Mouse (Mus musculus) heart, embryonic 16.5 days (tissue): ENCODE results near the gene Sipa1l2. TPM values are rescaled to one million over a fixed set of nuclear protein-coding genes. Genes with fewer than 3 reads are reported as not detected.

Experiments
- ATAC-seq: fragments of 200-750 bp; cut with Nextera tagmentation; replicated peaks from 2 replicates; pipeline ENCODE4 v1.8.0; 2017; ENCODE audit warnings: moderate number of reproducible peaks; ENCODE audit not compliant: insufficient read depth, low FRiP score; ENCODE audit errors: extremely low read depth
- H3K27ac ChIP-seq: fragments of 300-500 bp; sonication (generic); 2 replicates; pipeline ENCODE4 v1.5.1; 2014; ENCODE audit warnings: mild to moderate bottlenecking, low read length, control low read depth, moderate library complexity
- H3K27me3 ChIP-seq: fragments of 300-500 bp; sonication (generic); 2 replicates; pipeline ENCODE4 v1.6.1; 2014; ENCODE audit warnings: low read length, mixed read lengths; ENCODE audit not compliant: control insufficient read depth, insufficient read depth
- H3K36me3 ChIP-seq: fragments of 300-500 bp; sonication (generic); 2 replicates; pipeline ENCODE4 v1.6.1; 2014; ENCODE audit not compliant: control insufficient read depth, insufficient read depth
- H3K4me1 ChIP-seq: fragments of 300-500 bp; sonication (generic); 2 replicates; pipeline ENCODE4 v1.6.1; 2014; ENCODE audit warnings: low read length, mixed read lengths; ENCODE audit not compliant: control insufficient read depth, insufficient read depth
- H3K4me2 ChIP-seq: fragments of 300-500 bp; sonication (generic); 2 replicates; pipeline ENCODE4 v1.6.1; 2014; ENCODE audit warnings: low read depth, mild to moderate bottlenecking, control low read depth, low read length
- H3K4me3 ChIP-seq: fragments of 300-500 bp; sonication (generic); 2 replicates; pipeline ENCODE4 v1.5.1; 2014; ENCODE audit warnings: mild to moderate bottlenecking, control low read depth, low read length
- H3K9ac ChIP-seq: fragments of 300-500 bp; sonication (generic); 2 replicates; pipeline ENCODE4 v1.6.1; 2014; ENCODE audit warnings: low read length, control low read depth
- H3K9me3 ChIP-seq: fragments of 300-500 bp; sonication (generic); replicated peaks from 2 replicates; pipeline ENCODE4 v1.6.1; 2016; ENCODE audit warnings: low read length; ENCODE audit not compliant: control insufficient read depth
- WGBS: fragments of 180-500 bp; shearing (Covaris S2); extraction: QIAGEN DNeasy Blood & Tissue Kit; methylation state at CpG from one replicate; pipeline ENCODE4 v1.1.7; 2014; 5-methylcytosine and 5-hydroxymethylcytosine counted together
- polyA plus RNA-seq: library from polyadenylated mRNA; unstranded; fragments of >200 nt; fragmentation: Nextera tagmentation; extraction: Ambion mirVana; gene quantifications from 2 replicates; pipeline ENCODE4 v1.2.1, GENCODE M21; 2015

Sipa1l2 gene
- polyA plus RNA-seq, 1 experiment from 2014 or later, result 19.9 TPM

DNA sequence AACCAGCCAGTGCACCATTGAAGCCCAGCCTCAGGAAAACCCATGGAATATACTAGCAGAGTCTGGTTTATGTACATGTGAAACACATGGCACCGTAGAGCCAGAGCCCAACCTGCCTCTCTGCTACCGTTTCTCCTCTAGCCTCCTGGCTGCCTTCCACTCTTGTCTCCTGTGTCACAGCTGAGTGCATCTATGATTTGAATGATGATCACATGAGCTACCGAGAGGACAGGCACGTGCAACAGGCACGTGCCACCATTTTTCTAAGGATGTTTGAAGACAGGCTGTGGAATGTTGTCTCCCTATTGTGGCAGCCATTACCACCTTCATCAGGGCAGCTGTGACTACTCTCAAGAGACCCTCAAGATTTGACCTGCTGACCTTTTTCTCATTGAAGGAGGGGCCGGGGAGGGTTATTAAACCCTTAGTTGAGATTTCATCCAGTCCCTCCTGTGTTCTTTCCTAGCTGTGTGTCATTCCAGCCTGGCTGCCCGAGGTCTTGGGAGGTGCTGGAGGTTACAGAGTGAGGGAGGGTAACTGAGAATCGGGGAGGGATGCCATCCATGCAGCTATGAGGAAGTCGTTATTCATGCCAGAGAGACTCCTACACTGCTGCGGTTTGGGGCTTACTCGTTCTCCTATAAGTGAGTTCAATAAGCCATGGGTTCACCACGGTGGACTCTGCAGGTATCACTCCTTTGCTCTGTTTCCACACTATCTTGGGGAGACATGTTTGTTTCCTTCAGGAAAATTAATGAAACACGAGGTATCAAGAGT lies 181.0 kb downstream of the Sipa1l2 start:
- Histone ChIP-seq H3K4me3 (no peak overlapping the region), H3K9ac (0 out of 2 replicates have a peak overlapping the region, but pooled peaks have one; percentile 14), H3K27ac (peak overlapping the region; percentile 95), H3K9me3 (no peaks in the 10 kb centered on the region), H3K4me2 (no peak overlapping the region), H3K36me3 (no peaks in the 10 kb centered on the region), H3K27me3 (no peaks in the 10 kb centered on the region), H3K4me1 (peaks cover 71% of the 10 kb centered on the region)
- WGBS, result 36% methylated on average over 13 of the region's 13 CpGs
- no peak for ATAC-seq

DNA sequence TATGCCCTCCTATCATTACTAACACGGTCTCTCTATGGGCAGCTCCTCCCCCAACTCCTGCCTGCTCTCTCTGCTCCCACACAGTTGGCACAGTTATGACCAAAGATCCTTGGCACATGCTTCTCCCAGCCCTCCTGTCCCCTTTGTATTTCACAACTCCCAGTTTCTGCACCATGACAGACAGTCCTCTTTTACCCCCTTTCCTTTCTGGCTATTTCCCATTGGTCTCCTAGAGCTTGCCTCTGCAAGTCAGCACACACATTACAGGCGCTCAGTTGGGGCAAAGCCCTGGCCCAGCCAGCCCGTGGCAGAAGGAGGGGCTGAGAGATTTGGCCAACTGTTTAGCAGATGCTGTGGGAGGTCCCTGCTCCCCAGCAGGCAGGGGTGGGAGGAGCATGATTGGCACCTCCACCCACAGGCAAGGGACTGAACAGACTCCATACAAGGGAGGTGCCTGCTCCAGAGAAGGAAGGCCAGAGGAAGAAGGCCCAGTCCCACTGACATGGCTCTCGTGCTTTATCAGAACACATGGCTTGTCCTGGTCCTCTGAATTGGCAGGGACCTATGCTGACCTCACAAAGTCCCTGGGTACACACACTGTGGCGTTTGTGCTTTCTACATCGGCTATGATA lies 184.0 kb downstream of the Sipa1l2 start:
- no peaks in the 10 kb centered on the region for H3K9me3 ChIP-seq
- no peak overlapping the region for H3K4me2 ChIP-seq
- no peaks in the 10 kb centered on the region for H3K27me3 ChIP-seq
- peak overlapping the region; percentile 32 for H3K9ac ChIP-seq
- WGBS, result 19% methylated on average over 6 of the region's 6 CpGs
- H3K4me3 ChIP-seq, result no peak overlapping the region
- H3K27ac ChIP-seq, result peak overlapping the region; percentile 89
- peak; percentile 83 for ATAC-seq
- H3K4me1 ChIP-seq, result peaks cover 54% of the 10 kb centered on the region
- no peaks in the 10 kb centered on the region for H3K36me3 ChIP-seq

DNA sequence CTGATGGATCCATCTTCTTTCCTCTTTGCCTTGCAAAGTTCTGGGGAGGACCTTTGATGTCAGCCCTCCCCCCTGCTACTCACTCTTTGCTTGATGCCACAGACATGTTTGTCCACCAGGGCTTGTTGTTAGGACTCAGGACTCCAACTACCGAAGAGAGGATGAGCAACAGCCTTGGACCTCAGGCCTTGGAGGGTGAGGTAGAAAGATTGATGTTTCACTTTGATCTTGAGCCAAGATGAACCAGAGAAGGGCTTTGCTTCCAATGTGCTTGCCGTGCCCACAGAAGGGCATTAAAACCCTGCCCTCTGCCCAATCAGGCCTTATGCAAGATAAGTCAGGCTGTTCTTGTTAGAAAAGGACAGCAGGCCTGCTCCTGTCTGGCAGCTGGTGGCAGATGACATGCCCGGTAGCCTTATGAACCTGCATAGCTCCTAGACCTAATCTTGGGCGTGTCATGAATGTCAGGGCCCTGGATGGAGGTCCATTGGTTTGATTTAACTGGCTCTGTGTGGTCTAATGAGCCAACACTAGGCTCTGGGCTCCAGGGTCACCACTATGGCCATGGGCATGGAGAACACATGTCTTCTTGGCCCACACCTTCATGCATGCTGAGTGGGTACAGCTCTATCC lies 184.9 kb downstream of the Sipa1l2 start:
- H3K27ac ChIP-seq, result peak overlapping the region; percentile 89
- 87% methylated on average over 4 of the region's 4 CpGs for WGBS
- H3K36me3 ChIP-seq, result no peaks in the 10 kb centered on the region
- H3K9ac ChIP-seq, result no peak overlapping the region
- peaks cover 46% of the 10 kb centered on the region for H3K4me1 ChIP-seq
- no peak overlapping the region for H3K4me3 ChIP-seq
- H3K27me3 ChIP-seq, result no peaks in the 10 kb centered on the region
- H3K4me2 ChIP-seq, result no peak overlapping the region
- no peaks in the 10 kb centered on the region for H3K9me3 ChIP-seq
- ATAC-seq, result no peak

DNA sequence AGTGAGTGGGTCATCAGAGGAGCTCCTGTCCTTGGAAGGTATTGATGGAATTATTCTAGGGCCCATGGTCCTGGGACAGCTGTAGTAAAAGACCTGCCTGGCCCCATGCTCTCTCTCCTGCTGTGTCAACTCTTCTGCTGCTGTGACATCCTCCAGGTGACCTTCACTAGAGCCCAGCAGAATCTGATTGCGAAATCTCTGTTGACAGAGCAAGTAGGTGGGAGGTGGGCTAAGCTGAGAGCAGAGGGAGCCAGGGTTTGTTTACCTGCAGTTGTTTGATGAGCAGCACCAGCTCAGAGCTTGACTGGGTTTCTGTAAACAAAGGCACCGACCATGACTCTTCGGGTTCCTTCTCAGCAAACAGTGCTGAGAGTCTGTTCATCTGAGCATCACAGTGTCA lies 187.9 kb downstream of the Sipa1l2 start:
- Histone ChIP-seq H3K27me3 (no peaks in the 10 kb centered on the region), H3K9me3 (no peaks in the 10 kb centered on the region), H3K4me1 (peaks cover 23% of the 10 kb centered on the region), H3K36me3 (no peaks in the 10 kb centered on the region), H3K27ac (no peak overlapping the region), H3K9ac (no peak overlapping the region), H3K4me2 (no peak overlapping the region), H3K4me3 (no peak overlapping the region)
- 40% methylated on average over 3 of the region's 3 CpGs for WGBS
- ATAC-seq, result no peak

DNA sequence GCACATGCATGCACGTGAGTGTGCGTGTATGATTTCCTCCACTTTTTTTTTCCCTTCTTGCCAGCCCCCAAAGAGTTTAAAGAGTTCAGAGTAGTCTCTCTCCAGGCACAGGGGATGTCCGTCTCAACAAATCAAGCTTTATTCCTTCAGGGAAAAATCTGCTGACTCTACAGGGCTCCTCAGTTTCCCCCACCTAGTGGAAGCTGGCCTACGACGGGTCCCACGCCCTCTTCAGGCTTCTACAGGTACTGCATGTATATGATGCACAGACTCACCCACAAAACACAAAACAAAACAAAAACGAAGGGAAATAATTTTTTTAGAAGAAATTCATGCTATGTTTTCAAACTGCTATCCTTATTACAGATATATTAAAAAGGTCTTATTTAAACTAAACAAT lies 189.7 kb downstream of the Sipa1l2 start:
- Histone ChIP-seq H3K36me3 (no peaks in the 10 kb centered on the region), H3K4me2 (no peak overlapping the region), H3K9ac (no peak overlapping the region), H3K4me1 (peaks cover 7% of the 10 kb centered on the region), H3K4me3 (no peak overlapping the region), H3K9me3 (no peaks in the 10 kb centered on the region), H3K27me3 (no peaks in the 10 kb centered on the region), H3K27ac (no peak overlapping the region)
- no peak for ATAC-seq
- 59% methylated on average over 7 of the region's 7 CpGs for WGBS

DNA sequence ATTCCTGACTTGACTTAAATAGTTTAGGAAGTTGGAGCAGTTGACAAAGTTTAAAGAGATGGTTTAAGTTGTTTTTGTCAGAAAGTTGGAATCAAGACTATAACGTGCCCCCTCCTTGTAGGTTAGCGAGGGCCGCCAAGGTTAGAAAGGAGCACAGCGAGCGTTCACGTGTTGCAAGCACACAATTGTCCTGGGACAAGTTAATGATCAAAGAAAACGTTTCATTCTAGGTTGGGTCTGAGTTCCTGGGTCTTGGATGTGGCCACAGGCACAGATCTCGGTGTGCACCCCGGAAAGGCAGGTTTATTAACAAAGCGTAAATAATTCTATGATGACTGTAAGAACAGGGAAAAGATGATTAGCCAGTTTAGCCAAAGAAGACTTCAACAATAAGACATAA lies 190.5 kb downstream of the Sipa1l2 start:
- Histone ChIP-seq H3K4me2 (no peak overlapping the region), H3K4me1 (no peaks in the 10 kb centered on the region), H3K9ac (no peak overlapping the region), H3K36me3 (no peaks in the 10 kb centered on the region), H3K4me3 (no peak overlapping the region), H3K27ac (no peak overlapping the region), H3K9me3 (no peaks in the 10 kb centered on the region), H3K27me3 (no peaks in the 10 kb centered on the region)
- ATAC-seq, result no peak
- WGBS, result 84% methylated on average over 10 of the region's 10 CpGs

DNA sequence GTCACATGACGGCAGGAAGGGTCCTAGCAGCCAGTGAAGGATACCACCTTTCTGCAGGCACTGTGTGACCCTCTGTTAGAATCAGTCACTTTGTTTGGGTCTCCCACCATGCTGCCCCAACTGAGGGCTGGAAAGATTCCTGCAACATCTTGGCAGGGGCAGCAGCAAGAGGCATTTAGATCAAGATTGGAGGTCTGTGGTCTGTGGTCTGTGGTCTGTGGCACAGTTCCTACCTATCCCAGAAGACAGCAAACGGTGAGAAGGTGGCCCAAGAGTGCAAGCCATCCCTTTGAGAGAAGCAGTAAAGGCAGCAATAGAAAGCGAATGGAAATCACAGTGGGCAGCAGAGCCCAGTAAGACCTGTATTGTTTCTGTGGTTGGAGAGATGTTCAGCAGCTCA lies 191.9 kb downstream of the Sipa1l2 start:
- no peaks in the 10 kb centered on the region for H3K27me3 ChIP-seq
- H3K27ac ChIP-seq, result no peak overlapping the region
- 73% methylated on average over 3 of the region's 3 CpGs for WGBS
- no peak overlapping the region for H3K4me3 ChIP-seq
- no peaks in the 10 kb centered on the region for H3K4me1 ChIP-seq
- H3K4me2 ChIP-seq, result no peak overlapping the region
- no peak for ATAC-seq
- H3K9ac ChIP-seq, result no peak overlapping the region
- no peaks in the 10 kb centered on the region for H3K36me3 ChIP-seq
- H3K9me3 ChIP-seq, result no peaks in the 10 kb centered on the region

DNA sequence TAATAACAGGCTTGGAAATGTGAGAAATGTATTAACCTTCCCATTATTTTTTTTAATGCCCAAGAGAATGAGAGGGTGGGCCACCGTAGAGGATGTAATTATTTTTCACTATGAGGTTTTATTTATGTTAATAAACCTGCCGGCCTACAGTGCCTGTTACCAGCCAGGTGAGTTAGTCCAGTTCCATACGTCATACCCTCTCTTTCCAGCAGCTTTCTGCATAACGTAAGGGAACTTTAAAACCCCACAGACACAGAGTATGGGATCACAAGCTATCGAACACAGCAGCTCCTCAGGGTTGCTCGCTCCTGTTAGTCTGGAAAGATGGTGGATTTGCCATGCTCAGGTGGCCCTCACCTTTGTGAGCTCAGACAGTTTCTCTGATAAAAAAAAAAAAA lies 193.2 kb downstream of the Sipa1l2 start:
- ATAC-seq, result no peak

More for the DNA sequence above, 193.2 kb downstream of the Sipa1l2 start:
- WGBS, result 84% methylated on average over 6 of the region's 6 CpGs
- Histone ChIP-seq H3K27ac (no peak overlapping the region), H3K9ac (no peak overlapping the region), H3K27me3 (no peaks in the 10 kb centered on the region), H3K36me3 (no peaks in the 10 kb centered on the region), H3K9me3 (no peaks in the 10 kb centered on the region), H3K4me2 (no peak overlapping the region), H3K4me3 (no peak overlapping the region), H3K4me1 (no peaks in the 10 kb centered on the region)
